In the genomic region with DNA sequence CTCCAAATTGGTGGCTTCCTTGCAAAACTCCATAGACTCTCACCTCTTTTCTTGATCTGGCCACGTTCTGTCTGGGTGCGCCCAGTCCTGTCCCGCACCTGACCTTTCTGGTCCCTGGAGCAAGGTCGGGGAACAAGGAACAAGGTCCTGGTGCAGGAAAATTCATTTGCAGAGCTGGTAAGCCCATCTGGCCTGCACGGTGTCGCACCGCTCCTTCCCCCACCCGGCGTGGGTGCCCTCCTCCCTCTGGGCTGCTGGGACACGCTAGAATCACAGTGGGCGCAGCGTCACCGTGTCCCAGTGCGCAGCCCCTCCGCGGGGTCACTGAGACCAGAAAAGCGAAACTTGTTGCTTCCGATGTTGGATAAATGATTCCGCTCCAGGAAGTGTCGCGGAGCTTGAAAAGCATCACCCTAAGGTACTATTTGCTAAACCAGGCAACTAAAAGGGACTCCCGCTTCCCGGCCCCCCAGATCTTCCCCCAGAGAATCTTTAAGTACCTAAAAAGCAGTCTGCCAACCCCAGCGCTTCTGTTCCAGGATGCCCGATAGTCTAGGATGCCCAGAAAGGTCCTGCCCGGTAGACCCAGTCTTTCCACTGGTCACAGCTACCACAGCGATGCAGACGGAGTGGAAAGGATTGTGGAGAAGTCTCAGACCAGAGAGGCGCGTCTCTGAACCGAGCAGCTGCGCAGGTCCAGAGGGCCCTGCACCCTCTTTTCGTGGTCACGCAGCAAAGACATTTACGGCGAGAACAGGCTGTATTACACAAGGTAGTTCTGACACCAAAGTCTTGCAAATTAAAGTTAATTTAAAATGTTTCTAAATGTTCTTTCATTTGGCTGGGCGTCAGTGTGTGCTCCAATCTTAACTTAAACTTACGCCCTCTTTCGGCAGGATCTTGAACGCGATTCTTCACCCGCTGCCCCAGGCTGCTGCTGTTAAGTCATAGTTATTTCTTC, we compare ENCODE assay signal across 8 mouse cellular contexts. TPM values are rescaled to one million over a fixed set of nuclear protein-coding genes. Genes with fewer than 3 reads are reported as not detected.
A peak's percentile ranks its signal among the peaks of the same experiment; 100 is the strongest.
DNase-seq lines count a peak whose midpoint lies in the region; ATAC-seq and TF ChIP-seq lines count a peak whose summit lies in the region.

Gene Npr3, minus strand, starts transcription at position 717 of the 961 bp plus-strand sequence.

- no peaks in the 10 kb centered on the region for H3K4me1 ChIP-seq in cortical plate, adult 2 months (ENCODE audit: control insufficient read depth, insufficient read depth, low read length)
- peaks cover 21% of the 10 kb centered on the region for H3K4me1 ChIP-seq in intestine, embryonic 15.5 days (replicated peaks)
- peaks cover 26% of the 10 kb centered on the region for H3K4me1 ChIP-seq in midbrain, embryonic 11.5 days (ENCODE audit: control insufficient read depth, insufficient read depth, low read length)
- peaks cover 26% of the 10 kb centered on the region for H3K4me1 ChIP-seq in stomach, embryonic 16.5 days (ENCODE audit: control insufficient read depth, insufficient read depth, low read length)

- H3K4me3 ChIP-seq in cortical plate, adult 2 months (ENCODE audit: insufficient read depth, low read length): peak within 1 kb of the TSS; percentile 74
- H3K4me3 ChIP-seq in intestine, embryonic 15.5 days (replicated peaks): peak within 1 kb of the TSS; percentile 64
- H3K4me3 ChIP-seq in midbrain, embryonic 11.5 days (ENCODE audit: low read depth, low read length): peak within 1 kb of the TSS; percentile 44
- H3K4me3 ChIP-seq in stomach, embryonic 16.5 days (replicated peaks; ENCODE audit: low read length): peak within 1 kb of the TSS; percentile 68

- no peaks in the 10 kb centered on the region for H3K36me3 ChIP-seq in intestine, embryonic 15.5 days
- H3K36me3 ChIP-seq in midbrain, embryonic 11.5 days (ENCODE audit: control insufficient read depth, insufficient read depth, low read length): no peaks in the 10 kb centered on the region
- no peaks in the 10 kb centered on the region for H3K36me3 ChIP-seq in stomach, embryonic 16.5 days (ENCODE audit: control insufficient read depth, insufficient read depth, low read length)

- no peak within 1 kb of the TSS for H3K27ac ChIP-seq in cortical plate, adult 2 months (ENCODE audit: insufficient read depth, low read length)
- H3K27ac ChIP-seq in intestine, embryonic 15.5 days: peak within 1 kb of the TSS; percentile 80
- no peak within 1 kb of the TSS for H3K27ac ChIP-seq in midbrain, embryonic 11.5 days (ENCODE audit: low read depth, low read length)
- peak within 1 kb of the TSS; percentile 85 for H3K27ac ChIP-seq in stomach, embryonic 16.5 days (ENCODE audit: low read length)

- no peaks in the 10 kb centered on the region for H3K9me3 ChIP-seq in intestine, embryonic 15.5 days
- no peaks in the 10 kb centered on the region for H3K9me3 ChIP-seq in midbrain, embryonic 11.5 days (ENCODE audit: control insufficient read depth, low read length)
- no peaks in the 10 kb centered on the region for H3K9me3 ChIP-seq in stomach, embryonic 16.5 days (replicated peaks; ENCODE audit: control insufficient read depth, low read length)

- ATAC-seq in intestine, embryonic 15.5 days: peak; percentile 45
- ATAC-seq in midbrain, embryonic 11.5 days (ENCODE audit: low FRiP score): peak; percentile 22
- 0 out of 2 replicates have a peak, but pooled peaks have one; percentile 27 for ATAC-seq in stomach, embryonic 16.5 days (ENCODE audit: insufficient read depth, low FRiP score)

- H3K4me2 ChIP-seq in intestine, embryonic 15.5 days (replicated peaks): peak within 1 kb of the TSS; percentile 98
- peak within 1 kb of the TSS; percentile 72 for H3K4me2 ChIP-seq in midbrain, embryonic 11.5 days
- peak within 1 kb of the TSS; percentile 93 for H3K4me2 ChIP-seq in stomach, embryonic 16.5 days (ENCODE audit: low read depth, low read length)

- TF ChIP-seq CTCF in cortical plate, adult 2 months (IDR thresholded peaks at IDR 0.05; ENCODE audit: extremely low read depth, insufficient read depth, low read length): peak; percentile 38; the same call in 1 of the 2 replicates

- TF ChIP-seq POLR2A in cortical plate, adult 2 months (IDR thresholded peaks at IDR 0.05; ENCODE audit: extremely low read depth, insufficient read depth, low read length): no peak

- intact Hi-C loops in left cerebral cortex, postnatal 4 days (cut with DNase I): loop anchor here (5.0 kb wide), 2 partner anchors 155 to 315 kb away; no protein-coding TSS in a partner anchor

- DNase-seq in ZHBTc4 (ENCODE audit: low read depth, low spot score): peak; percentile 78
- DNase-seq in gastrocnemius, postnatal 4 days (ENCODE audit: low spot score in 2 of 2): peak in 1 of 2 experiments; percentile 61
- no peak for DNase-seq in left cerebral cortex, postnatal 4 days
- peak; percentile 97 for DNase-seq in midbrain, embryonic 11.5 days (ENCODE audit: low spot score, missing footprints)
- DNase-seq in cerebellum, adult 11-12 months: no peak

- peaks cover 31% of the 10 kb centered on the region for H3K27me3 ChIP-seq in intestine, embryonic 15.5 days (replicated peaks)
- H3K27me3 ChIP-seq in midbrain, embryonic 11.5 days (ENCODE audit: control insufficient read depth, insufficient read depth, low read length): peaks cover 48% of the 10 kb centered on the region
- H3K27me3 ChIP-seq in stomach, embryonic 16.5 days (ENCODE audit: control insufficient read depth, insufficient read depth, low read length): peaks cover 19% of the 10 kb centered on the region

- H3K9ac ChIP-seq in intestine, embryonic 15.5 days: peak within 1 kb of the TSS; percentile 63
- peak within 1 kb of the TSS; percentile 48; the same call in 1 of the 2 replicates for H3K9ac ChIP-seq in midbrain, embryonic 11.5 days (ENCODE audit: low read length)
- H3K9ac ChIP-seq in stomach, embryonic 16.5 days (ENCODE audit: low read length): peak within 1 kb of the TSS; percentile 74

- under 1% methylated on average over 42 of the region's 42 CpGs for WGBS in intestine, embryonic 15.5 days
- WGBS in midbrain, embryonic 11.5 days: 0% methylated on average over 42 of the region's 42 CpGs
- under 1% methylated on average over 42 of the region's 42 CpGs for WGBS in stomach, embryonic 16.5 days

RNA-seq across cellular contexts. Expression of gene Npr3, which starts in this region (rescaled TPM):
- polyA plus RNA-seq in cortical plate, adult 2 months (2012; rRNA removed): 3.4 and 3.6 TPM in 2 replicates
- total RNA-seq in gastrocnemius, postnatal 4 days (2021): 10 to 100 TPM; 11.8 to 14.3 TPM
- 6.3 and 8.1 TPM in 2 replicates for polyA plus RNA-seq in intestine, embryonic 15.5 days (2015; fragmentation: Nextera tagmentation; extraction: Ambion mirVana)
- 10 to 100 TPM; 12.4 to 13.1 TPM for total RNA-seq in left cerebral cortex, postnatal 4 days (2021)
- polyA plus RNA-seq in midbrain, embryonic 11.5 days (2014; fragmentation: Nextera tagmentation; extraction: Ambion mirVana): 2.9 and 3.6 TPM in 2 replicates
- 3.4 and 3.5 TPM in 2 replicates for polyA plus RNA-seq in stomach, embryonic 16.5 days (2015; fragmentation: Nextera tagmentation; extraction: Ambion mirVana)

Comparison
In these comparisons a context has a peak if more than half of its experiments do, and no peak if none do; other contexts are left out.
1. DNase-seq: peak in ZHBTc4 (single experiment) and midbrain, embryonic 11.5 days (single experiment); none in left cerebral cortex, postnatal 4 days (single experiment) and cerebellum, adult 11-12 months (single experiment).
2. H3K27ac ChIP-seq: peak in intestine, embryonic 15.5 days (single experiment) and stomach, embryonic 16.5 days (single experiment); none in cortical plate, adult 2 months (single experiment) and midbrain, embryonic 11.5 days (single experiment).
3. Peak in every context shown above with its lines, with median percentiles within 50 percentile points of each other: H3K4me3 ChIP-seq, ATAC-seq, H3K4me2 ChIP-seq and H3K9ac ChIP-seq.